ENCODE assay signal across 24 mouse cellular contexts in the genomic region with DNA sequence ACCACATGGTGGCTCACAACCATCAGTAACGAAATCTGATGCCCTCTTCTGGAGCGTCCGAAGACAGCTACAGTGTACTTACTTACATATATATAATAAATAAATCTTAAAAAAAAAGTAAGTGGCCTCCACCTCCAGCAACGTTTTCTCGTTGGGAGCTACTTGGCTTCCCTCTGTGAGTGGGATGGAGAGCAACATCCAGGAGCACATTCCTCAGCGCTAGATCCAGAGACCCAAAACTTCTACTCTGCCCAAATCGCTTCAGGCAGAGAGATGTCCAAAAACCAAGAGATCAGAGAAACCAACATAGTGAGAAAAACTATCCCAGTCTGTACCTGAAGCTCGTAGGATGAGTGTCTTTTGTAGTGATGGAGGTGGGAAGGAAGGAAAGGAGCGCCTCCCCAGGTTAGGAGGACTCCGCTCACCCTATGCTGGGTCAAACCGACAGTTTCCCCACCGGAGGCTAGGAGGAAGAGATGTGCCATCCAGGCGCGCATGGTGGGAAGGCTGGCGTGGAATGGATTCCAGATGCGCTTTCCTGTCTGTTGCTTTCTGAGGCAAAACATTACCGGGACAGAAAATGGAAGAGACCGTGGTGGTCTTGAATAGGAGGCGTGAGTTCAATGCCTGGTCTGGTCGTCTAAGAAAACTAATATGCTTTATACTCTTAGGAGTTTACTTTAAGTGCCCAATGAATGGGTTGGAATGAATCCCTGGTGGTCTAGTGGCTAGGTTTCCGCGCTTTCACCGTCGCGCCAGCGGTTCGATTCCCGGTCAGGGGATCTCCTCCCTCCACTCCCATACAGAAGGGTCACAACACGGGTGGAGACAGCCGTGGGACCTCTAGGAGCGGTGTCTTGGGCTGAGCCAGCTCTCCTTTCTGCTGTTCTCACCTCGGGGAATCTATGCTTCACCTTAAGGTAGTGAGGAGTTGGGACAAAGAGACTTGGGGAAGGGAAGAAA. TPM values are rescaled to one million over a fixed set of nuclear protein-coding genes. Genes with fewer than 3 reads are reported as not detected.
"Had no signal": no experiment of that assay in that cellular context is flagged by ENCODE, and none has a peak within 500 bp of the region (broad histone marks: within the 10 kb centered on the region; RNA-seq: fewer than 3 reads in every experiment).

No protein-coding gene starts in this region.

- DNase-seq: liver, postnatal 0 days; lung, adult 2 months; lung, postnatal 14 days; lung, postnatal 36 days; right cerebral cortex, postnatal 25 days; right cerebral cortex, postnatal 4 days; spleen, adult 18-20 months; thymus, adult 18-20 months; thymus, postnatal 14 days; thymus, postnatal 4 days had no signal

- H3K36me3 ChIP-seq: liver, embryonic 15.5 days; lung, embryonic 15.5 days; midbrain, embryonic 12.5 days; midbrain, embryonic 15.5 days; neural tube, embryonic 12.5 days had no signal

- H3K9me3 ChIP-seq: liver, embryonic 15.5 days; lung, embryonic 15.5 days; midbrain, embryonic 15.5 days; neural tube, embryonic 12.5 days had no signal

- H3K27ac ChIP-seq: liver, embryonic 15.5 days; lung, embryonic 15.5 days; macrophage; midbrain, embryonic 12.5 days; midbrain, embryonic 15.5 days; neural tube, embryonic 12.5 days had no signal

- H3K9ac ChIP-seq: liver, embryonic 15.5 days; liver, postnatal 0 days; lung, embryonic 15.5 days; midbrain, embryonic 12.5 days; midbrain, embryonic 15.5 days; neural tube, embryonic 12.5 days had no signal

- H3K4me3 ChIP-seq: lung, embryonic 15.5 days; megakaryocyte, embryonic 14.5 days; midbrain, embryonic 12.5 days; midbrain, embryonic 15.5 days; neural tube, embryonic 12.5 days had no signal

RNA-seq across cellular contexts. Expression of gene BC107364, which starts 46.3 kb away (rescaled TPM):
- total RNA-seq: megakaryocyte progenitor cell, adult 5-6 weeks; midbrain, postnatal 0 days; monocyte, adult 5-6 weeks; neutrophil, adult 5-6 weeks had no signal
- polyA plus RNA-seq: liver, embryonic 15.5 days; liver, postnatal 0 days; lung, adult 2 months; macrophage; midbrain, embryonic 12.5 days; midbrain, embryonic 15.5 days; midbrain, postnatal 0 days; neural tube, embryonic 12.5 days; neural tube, embryonic 14.5 days; small intestine, adult 2 months; stomach, embryonic 14.5 days had no signal
